Mouse (Mus musculus): ENCODE data around the gene Ipo11. TPM values are rescaled to one million over a fixed set of nuclear protein-coding genes. Genes with fewer than 3 reads are reported as not detected.
A peak's percentile ranks its signal among the peaks of the same experiment; 100 is the strongest.

Gene Ipo11
- polyA plus RNA-seq, 1 experiment from 2014 or later, result 17.1 TPM

DNA sequence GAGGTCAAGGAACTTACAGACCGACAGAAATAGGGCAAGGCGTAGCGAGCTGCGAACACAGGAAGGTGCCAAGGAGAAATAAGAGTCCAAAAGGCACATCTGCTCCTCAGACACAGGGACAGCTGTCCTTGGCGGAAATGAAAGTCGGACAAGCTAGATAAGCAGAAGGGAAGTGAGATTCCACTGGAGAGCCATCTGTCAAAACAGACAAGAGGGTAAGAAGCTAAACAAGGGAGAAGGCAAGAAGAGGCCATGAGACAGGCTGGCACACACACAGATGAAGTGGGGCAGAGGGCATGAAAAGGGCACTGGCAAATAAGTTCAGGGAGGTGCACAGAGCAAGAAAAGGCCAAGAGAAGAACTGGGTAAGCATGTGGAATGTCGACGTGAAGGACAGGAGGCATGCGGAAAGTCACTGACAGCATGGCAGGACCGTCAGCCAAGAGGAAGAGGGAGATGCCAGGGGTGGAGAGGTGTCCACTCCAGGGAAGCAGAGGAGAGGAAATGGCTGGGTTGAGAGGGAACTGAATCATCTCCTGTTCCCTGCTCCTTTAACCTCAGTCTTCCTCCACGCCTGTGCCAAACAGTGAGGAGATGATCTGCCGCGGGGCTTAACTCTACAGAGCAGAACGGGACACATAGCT lies 176.4 kb downstream of the Ipo11 start:
- TF ChIP-seq CTCF (IDR thresholded peaks at IDR 0.05; ENCODE audit: low read depth) (no peak), EP300 (IDR thresholded peaks at IDR 0.05; ENCODE audit: low read depth) (peak; percentile 71)
- ATAC-seq, result peak; percentile 79
- Histone ChIP-seq H3K9me3 (ENCODE audit: low read length) (no peaks in the 10 kb centered on the region), H3K4me3 (ENCODE audit: low read depth, low read length) (no peak overlapping the region), H3K27ac (ENCODE audit: low read depth) (peak overlapping the region; percentile 72), H3K27me3 (ENCODE audit: insufficient read depth, low read length) (no peaks in the 10 kb centered on the region), H3K4me2 (ENCODE audit: low read depth, low read length) (peak overlapping the region; percentile 35; the same call in 1 of the 2 replicates), H3K36me3 (replicated peaks; ENCODE audit: insufficient read depth, low read length) (no peaks in the 10 kb centered on the region), H3K9ac (replicated peaks) (no peak overlapping the region), H3K4me1 (ENCODE audit: insufficient read depth) (peaks cover 6% of the 10 kb centered on the region; the same call in 1 of the 2 replicates)
- 28% methylated on average over 14 of the region's 14 CpGs for WGBS (ENCODE audit: insufficient replicate concordance)
- peak; percentile 28 for DNase-seq

- WGBS (ENCODE audit: insufficient replicate concordance), result 67% methylated on average over 5 of the region's 5 CpGs
- ATAC-seq, result no peak
Observed at GRCm38 (mm10) chr13:106755892-106756291, 180.9 kb downstream of the Ipo11 start.

DNA sequence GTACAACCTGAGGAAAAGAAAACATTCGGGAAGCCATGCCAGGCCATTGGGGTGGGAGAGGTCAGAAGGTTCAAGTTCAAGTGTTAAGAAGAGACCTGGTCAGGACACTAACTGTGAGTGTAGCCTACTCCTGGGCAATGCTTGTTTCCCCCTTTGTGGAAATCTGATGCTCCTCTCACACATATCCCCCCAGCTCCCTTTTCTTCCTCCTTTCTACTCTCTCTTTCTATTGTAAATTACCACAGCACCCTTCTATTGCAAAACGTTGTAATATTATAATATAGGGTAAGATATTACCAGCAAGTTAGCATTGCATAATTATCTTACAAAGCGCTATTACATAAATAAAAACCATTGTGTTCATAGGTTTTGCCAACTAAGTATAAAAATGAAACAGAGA lies 182.5 kb downstream of the Ipo11 start:
- Histone ChIP-seq H3K4me1 (ENCODE audit: insufficient read depth) (no peaks in the 10 kb centered on the region), H3K4me3 (ENCODE audit: low read depth, low read length) (no peak overlapping the region), H3K4me2 (ENCODE audit: low read depth, low read length) (no peak overlapping the region), H3K27ac (ENCODE audit: low read depth) (no peak overlapping the region), H3K9me3 (ENCODE audit: low read length) (no peaks in the 10 kb centered on the region), H3K36me3 (replicated peaks; ENCODE audit: insufficient read depth, low read length) (no peaks in the 10 kb centered on the region), H3K27me3 (ENCODE audit: insufficient read depth, low read length) (no peaks in the 10 kb centered on the region), H3K9ac (replicated peaks) (no peak overlapping the region)
- DNase-seq (no peak), ATAC-seq (no peak)
- WGBS (ENCODE audit: insufficient replicate concordance), result 66% methylated on average over 3 of the region's 3 CpGs
- no peak for TF ChIP-seq CTCF (IDR thresholded peaks at IDR 0.05; ENCODE audit: low read depth)
- no peak for TF ChIP-seq EP300 (IDR thresholded peaks at IDR 0.05; ENCODE audit: low read depth)

More at GRCm38 (mm10) chr13:106755892-106756291, 180.9 kb downstream of the Ipo11 start:
- Histone ChIP-seq H3K4me1 (ENCODE audit: insufficient read depth) (no peaks in the 10 kb centered on the region), H3K4me3 (ENCODE audit: low read depth, low read length) (no peak overlapping the region), H3K9me3 (ENCODE audit: low read length) (no peaks in the 10 kb centered on the region), H3K27ac (ENCODE audit: low read depth) (no peak overlapping the region), H3K27me3 (ENCODE audit: insufficient read depth, low read length) (no peaks in the 10 kb centered on the region), H3K9ac (replicated peaks) (no peak overlapping the region), H3K36me3 (replicated peaks; ENCODE audit: insufficient read depth, low read length) (no peaks in the 10 kb centered on the region), H3K4me2 (ENCODE audit: low read depth, low read length) (no peak overlapping the region)
- no peak for DNase-seq
- TF ChIP-seq EP300 (IDR thresholded peaks at IDR 0.05; ENCODE audit: low read depth), result no peak
- no peak for TF ChIP-seq CTCF (IDR thresholded peaks at IDR 0.05; ENCODE audit: low read depth)

DNA sequence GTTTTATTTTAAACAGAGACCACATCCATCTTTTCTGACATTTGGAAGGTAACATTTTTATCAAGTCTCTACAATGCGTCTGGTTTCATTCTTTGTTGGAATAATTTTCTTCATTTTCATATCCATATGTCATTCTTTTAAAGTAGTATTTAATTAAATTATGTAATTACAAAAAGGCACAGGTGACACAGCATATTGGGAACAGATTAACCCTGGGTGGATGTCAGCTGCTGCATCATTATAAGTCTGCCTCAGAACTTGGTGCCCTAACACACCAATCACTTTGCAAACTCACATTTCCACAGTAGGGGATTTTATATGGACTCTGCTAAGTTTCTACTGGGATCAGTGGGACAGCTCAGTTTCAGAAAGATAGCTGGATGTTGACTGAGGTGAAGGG lies 184.8 kb downstream of the Ipo11 start:
- no peak overlapping the region for H3K27ac ChIP-seq (ENCODE audit: low read depth)
- 85% methylated on average over 1 of the region's 1 CpGs for WGBS (ENCODE audit: insufficient replicate concordance)

DNA sequence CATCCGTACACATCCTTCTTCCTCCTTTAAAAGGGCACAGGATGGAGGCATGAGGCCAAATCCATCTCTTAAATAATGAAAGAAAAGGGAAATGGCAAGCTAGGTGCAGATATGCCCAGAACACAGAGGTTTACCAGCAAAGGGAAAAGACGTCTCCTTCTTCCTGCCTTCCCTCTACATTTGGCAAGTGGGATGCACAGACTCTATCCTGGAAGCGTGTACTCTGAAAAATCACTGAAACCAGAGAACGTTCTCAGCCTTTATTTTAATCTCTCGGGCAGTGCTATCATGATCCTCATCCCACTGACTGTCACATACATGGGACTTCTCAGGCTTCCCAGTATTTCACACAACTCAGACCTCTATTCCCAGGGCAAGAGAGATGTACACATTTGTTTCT lies 189.9 kb downstream of the Ipo11 start:
- H3K4me1 ChIP-seq (ENCODE audit: insufficient read depth), result no peaks in the 10 kb centered on the region
- no peak overlapping the region for H3K4me2 ChIP-seq (ENCODE audit: low read depth, low read length)
- H3K9me3 ChIP-seq (ENCODE audit: low read length), result no peaks in the 10 kb centered on the region
- WGBS (ENCODE audit: insufficient replicate concordance), result 61% methylated on average over 5 of the region's 5 CpGs
- H3K36me3 ChIP-seq (replicated peaks; ENCODE audit: insufficient read depth, low read length), result no peaks in the 10 kb centered on the region
- no peak overlapping the region for H3K27ac ChIP-seq (ENCODE audit: low read depth)
- H3K4me3 ChIP-seq (ENCODE audit: low read depth, low read length), result no peak overlapping the region
- ATAC-seq (no peak), DNase-seq (no peak)
- no peak overlapping the region for H3K9ac ChIP-seq (replicated peaks)
- TF ChIP-seq CTCF (IDR thresholded peaks at IDR 0.05; ENCODE audit: low read depth) (no peak), EP300 (IDR thresholded peaks at IDR 0.05; ENCODE audit: low read depth) (no peak)
- no peaks in the 10 kb centered on the region for H3K27me3 ChIP-seq (ENCODE audit: insufficient read depth, low read length)

More for the DNA sequence above, 184.8 kb downstream of the Ipo11 start:
- TF ChIP-seq EP300 (IDR thresholded peaks at IDR 0.05; ENCODE audit: low read depth) (no peak), CTCF (IDR thresholded peaks at IDR 0.05; ENCODE audit: low read depth) (no peak)
- no peak overlapping the region for H3K9ac ChIP-seq (replicated peaks)
- H3K4me3 ChIP-seq (ENCODE audit: low read depth, low read length), result no peak overlapping the region
- no peak overlapping the region for H3K4me2 ChIP-seq (ENCODE audit: low read depth, low read length)
- no peaks in the 10 kb centered on the region for H3K27me3 ChIP-seq (ENCODE audit: insufficient read depth, low read length)
- ATAC-seq (no peak), DNase-seq (no peak)
- no peaks in the 10 kb centered on the region for H3K4me1 ChIP-seq (ENCODE audit: insufficient read depth)
- H3K36me3 ChIP-seq (replicated peaks; ENCODE audit: insufficient read depth, low read length), result no peaks in the 10 kb centered on the region
- no peaks in the 10 kb centered on the region for H3K9me3 ChIP-seq (ENCODE audit: low read length)

GRCm38 (mm10) chr13:106745201-106745600 lies 191.6 kb downstream of the Ipo11 start:
- DNase-seq, result no peak
- Histone ChIP-seq H3K9ac (replicated peaks) (no peak overlapping the region), H3K4me2 (ENCODE audit: low read depth, low read length) (no peak overlapping the region), H3K27ac (ENCODE audit: low read depth) (no peak overlapping the region), H3K36me3 (replicated peaks; ENCODE audit: insufficient read depth, low read length) (no peaks in the 10 kb centered on the region), H3K4me1 (ENCODE audit: insufficient read depth) (no peaks in the 10 kb centered on the region), H3K4me3 (ENCODE audit: low read depth, low read length) (no peak overlapping the region), H3K27me3 (ENCODE audit: insufficient read depth, low read length) (no peaks in the 10 kb centered on the region), H3K9me3 (ENCODE audit: low read length) (no peaks in the 10 kb centered on the region)
- no peak for ATAC-seq
- WGBS (ENCODE audit: insufficient replicate concordance), result 17% methylated on average over 6 of the region's 6 CpGs
- no peak for TF ChIP-seq CTCF (IDR thresholded peaks at IDR 0.05; ENCODE audit: low read depth)
- TF ChIP-seq EP300 (IDR thresholded peaks at IDR 0.05; ENCODE audit: low read depth), result no peak

Other genes with a start within 250 kb of the Ipo11 start
- 9.4 and 10.1 TPM in 2 replicates for gene Dimt1, start 10.2 kb upstream of the Ipo11 start, polyA plus RNA-seq (2015; fragmentation: Nextera tagmentation; extraction: Ambion mirVana)
- 15.5 and 21.2 TPM in 2 replicates for gene Kif2a, start 85.2 kb upstream of the Ipo11 start, polyA plus RNA-seq (2015; fragmentation: Nextera tagmentation; extraction: Ambion mirVana)